Mouse (Mus musculus) neural tube, embryonic 14.5 days (tissue): ENCODE results near the gene Ifnl2. TPM values are rescaled to one million over a fixed set of nuclear protein-coding genes. Genes with fewer than 3 reads are reported as not detected.
A peak's percentile ranks its signal among the peaks of the same experiment; 100 is the strongest.
"Not testable (repeated sequence)": the region's sequence is repeated elsewhere in the genome, so short reads cannot be mapped to it uniquely, and the experiment has no call there.

Source experiments
- ATAC-seq: fragments of 200-750 bp; cut with Nextera tagmentation; 2 replicates; pipeline ENCODE4 v1.8.0; 2017; ENCODE audit warnings: low read depth, mild to moderate bottlenecking, moderate TSS enrichment, moderate library complexity
- H3K27ac ChIP-seq: fragments of 300-500 bp; sonication (generic); 2 replicates; pipeline ENCODE4 v1.5.1; 2014; ENCODE audit warnings: low read depth, mild to moderate bottlenecking, control low read depth, low read length, moderate library complexity, mixed read lengths
- H3K27me3 ChIP-seq: fragments of 300-500 bp; sonication (generic); 2 replicates; pipeline ENCODE4 v1.6.1; 2014; ENCODE audit warnings: low read length; ENCODE audit not compliant: control insufficient read depth, insufficient read depth
- H3K36me3 ChIP-seq: fragments of 300-500 bp; sonication (generic); 2 replicates; pipeline ENCODE4 v1.6.1; 2014; ENCODE audit warnings: low read length, mixed read lengths; ENCODE audit not compliant: control insufficient read depth, insufficient read depth
- H3K4me1 ChIP-seq: fragments of 300-500 bp; sonication (generic); 2 replicates; pipeline ENCODE4 v1.6.1; 2014; ENCODE audit warnings: low read length; ENCODE audit not compliant: control insufficient read depth, insufficient read depth
- H3K4me2 ChIP-seq: fragments of 300-500 bp; sonication (generic); 2 replicates; pipeline ENCODE4 v1.6.1; 2014; ENCODE audit warnings: mild to moderate bottlenecking, low read depth, low read length, control low read depth
- H3K4me3 ChIP-seq: fragments of 300-500 bp; sonication (generic); 2 replicates; pipeline ENCODE4 v1.5.1; 2014; ENCODE audit warnings: low read depth, low read length, control low read depth, mixed read lengths
- H3K9ac ChIP-seq: fragments of 300-500 bp; sonication (generic); replicated peaks from 2 replicates; pipeline ENCODE4 v1.6.1; 2014; ENCODE audit warnings: low read depth, mild to moderate bottlenecking, control low read depth, low read length, mixed read lengths
- H3K9me3 ChIP-seq: fragments of 300-500 bp; sonication (generic); 2 replicates; pipeline ENCODE4 v1.6.1; 2016; ENCODE audit warnings: low read length; ENCODE audit not compliant: control insufficient read depth
- WGBS: fragments of 180-500 bp; shearing (Covaris S2); extraction: QIAGEN DNeasy Blood & Tissue Kit; methylation state at CpG from one replicate; pipeline ENCODE4 v1.1.7; 2014; 5-methylcytosine and 5-hydroxymethylcytosine counted together
- polyA plus RNA-seq: library from polyadenylated mRNA; unstranded; fragments of >200 nt; fragmentation: Nextera tagmentation; extraction: Ambion mirVana; gene quantifications from 2 replicates; pipeline ENCODE4 v1.2.1, GENCODE M21; 2014

The Ifnl2 gene
- polyA plus RNA-seq, 1 experiment from 2014 or later, result not detected

- Histone ChIP-seq H3K27me3 (peaks cover 11% of the 10 kb centered on the region), H3K36me3 (no peaks in the 10 kb centered on the region), H3K9me3 (no peaks in the 10 kb centered on the region), H3K27ac (no peak overlapping the region), H3K9ac (no peak overlapping the region), H3K4me1 (peaks cover 6% of the 10 kb centered on the region; the same call in 1 of the 2 replicates), H3K4me2 (no peak overlapping the region), H3K4me3 (no peak overlapping the region)
- no peak for ATAC-seq
- WGBS, result 52% methylated on average over 7 of the region's 7 CpGs
These were observed 35.6 kb upstream of the Ifnl2 start for GRCm38 (mm10) chr7:28545891-28546210.

- Histone ChIP-seq H3K27ac (no peak overlapping the region), H3K9me3 (no peaks in the 10 kb centered on the region), H3K27me3 (peaks cover 11% of the 10 kb centered on the region), H3K36me3 (no peaks in the 10 kb centered on the region), H3K4me1 (peaks cover 6% of the 10 kb centered on the region; the same call in 1 of the 2 replicates), H3K9ac (no peak overlapping the region), H3K4me3 (no peak overlapping the region), H3K4me2 (no peak overlapping the region)
- ATAC-seq, result peak; percentile 49; the same call in 1 of the 2 replicates
- WGBS, result 28% methylated on average over 13 of the region's 14 CpGs
These were observed 35.0 kb upstream of the Ifnl2 start for GRCm38 (mm10) chr7:28545048-28545890.

GRCm38 (mm10) chr7:28544051-28544601 is 33.9 kb upstream of the Ifnl2 start:
- H3K9ac ChIP-seq, result no peak overlapping the region
- H3K4me2 ChIP-seq, result peak overlapping the region; percentile 25
- no peak overlapping the region for H3K4me3 ChIP-seq
- H3K4me1 ChIP-seq, result peaks cover 6% of the 10 kb centered on the region; the same call in 1 of the 2 replicates
- no peak overlapping the region for H3K27ac ChIP-seq
- H3K9me3 ChIP-seq, result no peaks in the 10 kb centered on the region
- 3% methylated on average over 22 of the region's 27 CpGs for WGBS
- H3K36me3 ChIP-seq, result no peaks in the 10 kb centered on the region
- peaks cover 11% of the 10 kb centered on the region for H3K27me3 ChIP-seq
- ATAC-seq, result peak; percentile 23; the same call in 1 of the 2 replicates

GRCm38 (mm10) chr7:28540526-28540925 is 30.3 kb upstream of the Ifnl2 start, which contains the start of gene Sycn:
Gene Sycn, plus strand, starts transcription at chr7:28540885.
- ATAC-seq, result no peak
- no peak within 1 kb of the TSS for H3K27ac ChIP-seq
- H3K4me2 ChIP-seq, result no peak within 1 kb of the TSS
- H3K27me3 ChIP-seq, result no peaks in the 10 kb centered on the region
- H3K4me3 ChIP-seq, result no peak within 1 kb of the TSS
- H3K36me3 ChIP-seq, result no peaks in the 10 kb centered on the region
- H3K9ac ChIP-seq, result no peak within 1 kb of the TSS
- H3K4me1 ChIP-seq, result peaks cover 3% of the 10 kb centered on the region; the same call in 1 of the 2 replicates
- H3K9me3 ChIP-seq, result no peaks in the 10 kb centered on the region
- WGBS, result 85% methylated on average over 4 of the region's 4 CpGs

- H3K27ac ChIP-seq, ATAC-seq, H3K9ac ChIP-seq, H3K4me3 ChIP-seq, H3K9me3 ChIP-seq, H3K4me1 ChIP-seq, H3K36me3 ChIP-seq, H3K27me3 ChIP-seq, H3K4me2 ChIP-seq: not testable (repeated sequence)
- 86% methylated on average over 6 of the region's 6 CpGs for WGBS
These were observed 28.6 kb upstream of the Ifnl2 start for GRCm38 (mm10) chr7:28538886-28539285.

- Histone ChIP-seq H3K36me3 (no peaks in the 10 kb centered on the region), H3K4me2 (no peak overlapping the region)
- 75% methylated on average over 8 of the region's 8 CpGs for WGBS
These were observed 21.8 kb upstream of the Ifnl2 start for GRCm38 (mm10) chr7:28532005-28532404.

GRCm38 (mm10) chr7:28527922-28528719 is 17.9 kb upstream of the Ifnl2 start:
- WGBS, result 8% methylated on average over 19 of the region's 19 CpGs
- Histone ChIP-seq H3K27ac (no peak overlapping the region), H3K9ac (no peak overlapping the region), H3K27me3 (no peaks in the 10 kb centered on the region), H3K36me3 (no peaks in the 10 kb centered on the region), H3K4me2 (no peak overlapping the region), H3K9me3 (no peaks in the 10 kb centered on the region), H3K4me3 (no peak overlapping the region), H3K4me1 (no peaks in the 10 kb centered on the region)
- ATAC-seq, result no peak

More at GRCm38 (mm10) chr7:28532005-28532404, 21.8 kb upstream of the Ifnl2 start:
- Histone ChIP-seq H3K27me3 (no peaks in the 10 kb centered on the region), H3K9me3 (no peaks in the 10 kb centered on the region), H3K4me3 (no peak overlapping the region), H3K4me1 (no peaks in the 10 kb centered on the region), H3K9ac (no peak overlapping the region), H3K27ac (no peak overlapping the region)
- no peak for ATAC-seq

GRCm38 (mm10) chr7:28522536-28522935 is 12.3 kb upstream of the Ifnl2 start, which contains the start of gene Ifnl3:
Gene Ifnl3, plus strand, starts transcription at chr7:28522836.
- not testable (repeated sequence) for H3K27ac ChIP-seq, H3K4me3 ChIP-seq, H3K4me1 ChIP-seq, H3K27me3 ChIP-seq, H3K9me3 ChIP-seq, H3K36me3 ChIP-seq, H3K9ac ChIP-seq, H3K4me2 ChIP-seq, ATAC-seq
- WGBS, result 84% methylated on average over 5 of the region's 6 CpGs
